Comparison of ENCODE assay signal across 8 mouse cellular contexts in genomic region chr16:30790551-30791001, GRCm38 (mm10).
A peak's percentile ranks its signal among the peaks of the same experiment; 100 is the strongest.
DNase-seq lines count a peak whose midpoint lies in the region; ATAC-seq lines count a peak whose summit lies in the region.

No protein-coding gene starts in this region.

- WGBS in heart, embryonic 12.5 days = 5% methylated on average over 4 of the region's 4 CpGs

- H3K27ac ChIP-seq in heart, embryonic 12.5 days (ENCODE audit: poor library complexity, severe bottlenecking) = peak overlapping the region; percentile 96

- H3K36me3 ChIP-seq in heart, embryonic 12.5 days = no peaks in the 10 kb centered on the region

- H3K9ac ChIP-seq in heart, embryonic 12.5 days = peak overlapping the region; percentile 46

- H3K9me3 ChIP-seq in heart, embryonic 12.5 days (replicated peaks) = no peaks in the 10 kb centered on the region

- peak overlapping the region; percentile 51 for H3K4me2 ChIP-seq in heart, embryonic 12.5 days

- peak; percentile 66 for DNase-seq in 3T3-L1 (ENCODE audit: low read depth, low spot score)
- peak; percentile 58 for DNase-seq in embryo, embryonic 10 days (ENCODE audit: low spot score)
- DNase-seq in kidney, postnatal 10 days = peak; percentile 51
- DNase-seq in lung, postnatal 36 days = peak; percentile 62
- DNase-seq in ovary, postnatal 14 days (ENCODE audit: low spot score) = no peak
- no peak for DNase-seq in ovary, adult 18-20 months (ENCODE audit: low spot score)

- H3K4me3 ChIP-seq in heart, embryonic 12.5 days = no peak overlapping the region

- peak; percentile 84 for ATAC-seq in heart, embryonic 12.5 days (ENCODE audit: insufficient number of reproducible peaks, low FRiP score)
- no peak for ATAC-seq in granulocyte monocyte progenitor cell, adult 5-6 weeks (replicated peaks; ENCODE audit: poor library complexity, severe bottlenecking)

- peaks cover 82% of the 10 kb centered on the region for H3K4me1 ChIP-seq in heart, embryonic 12.5 days (replicated peaks)

- no peaks in the 10 kb centered on the region for H3K27me3 ChIP-seq in heart, embryonic 12.5 days (replicated peaks)

Comparison
In these comparisons a context has a peak if more than half of its experiments do, and no peak if none do; other contexts are left out.
1. DNase-seq: peak in 3T3-L1 (single experiment), embryo, embryonic 10 days (single experiment), kidney, postnatal 10 days (single experiment) and lung, postnatal 36 days (single experiment); none in ovary, postnatal 14 days (single experiment) and ovary, adult 18-20 months (single experiment).